Comparison of ENCODE assay signal across 11 mouse cellular contexts in genomic region chr5:124036836-124037235, GRCm38 (mm10). TPM values are rescaled to one million over a fixed set of nuclear protein-coding genes. Genes with fewer than 3 reads are reported as not detected.
DNase-seq lines count a peak whose midpoint lies in the region; ATAC-seq lines count a peak whose summit lies in the region.
"Had no signal": no experiment of that assay in that cellular context is flagged by ENCODE, and none has a peak within 500 bp of the region (broad histone marks: within the 10 kb centered on the region; RNA-seq: fewer than 3 reads in every experiment).

No protein-coding gene starts in this region.

- H3K27me3 ChIP-seq in neural tube, embryonic 12.5 days (replicated peaks) = no peaks in the 10 kb centered on the region
- no peaks in the 10 kb centered on the region for H3K27me3 ChIP-seq in liver, embryonic 11.5 days (replicated peaks; ENCODE audit: control insufficient read depth, insufficient read depth, low read length)
- no peaks in the 10 kb centered on the region for H3K27me3 ChIP-seq in intestine, embryonic 15.5 days (replicated peaks)
- H3K27me3 ChIP-seq: hindbrain, embryonic 15.5 days had no signal

- DNase-seq in CD4-positive, CD25-positive, alpha-beta regulatory T cell, adult 2 months (ENCODE audit: low read depth, low spot score) = peak; percentile 68
- DNase-seq in neural tube, embryonic 10.5 days (ENCODE audit: extremely low spot score, low spot score) = no peak
- DNase-seq in liver, embryonic 11.5 days (ENCODE audit: low spot score) = no peak
- DNase-seq in thymus, postnatal 36 days = peak; percentile 73 to 85
- DNase-seq in kidney, postnatal 36 days = no peak
- DNase-seq: right cerebral cortex, postnatal 25 days had no signal

- H3K4me3 ChIP-seq in neural tube, embryonic 12.5 days = no peak overlapping the region
- no peak overlapping the region for H3K4me3 ChIP-seq in liver, embryonic 11.5 days (ENCODE audit: low read depth, low read length)
- no peak overlapping the region for H3K4me3 ChIP-seq in intestine, embryonic 15.5 days (replicated peaks)
- H3K4me3 ChIP-seq: hindbrain, embryonic 15.5 days had no signal

- no peaks in the 10 kb centered on the region for H3K36me3 ChIP-seq in neural tube, embryonic 12.5 days
- H3K36me3 ChIP-seq in liver, embryonic 11.5 days (ENCODE audit: control insufficient read depth, insufficient read depth, low read length) = no peaks in the 10 kb centered on the region
- no peaks in the 10 kb centered on the region for H3K36me3 ChIP-seq in intestine, embryonic 15.5 days
- H3K36me3 ChIP-seq: hindbrain, embryonic 15.5 days had no signal

- H3K27ac ChIP-seq in neural tube, embryonic 12.5 days = 0 out of 2 replicates have a peak overlapping the region, but pooled peaks have one; percentile 4
- H3K27ac ChIP-seq in liver, embryonic 11.5 days (ENCODE audit: low read depth, low read length) = no peak overlapping the region
- no peak overlapping the region for H3K27ac ChIP-seq in intestine, embryonic 15.5 days
- H3K27ac ChIP-seq: hindbrain, embryonic 15.5 days; macrophage had no signal

- WGBS in neural tube, embryonic 12.5 days = 49% methylated on average over 5 of the region's 5 CpGs
- WGBS in liver, embryonic 11.5 days = 55% methylated on average over 5 of the region's 5 CpGs
- 78% methylated on average over 5 of the region's 5 CpGs for WGBS in intestine, embryonic 15.5 days

- H3K4me2 ChIP-seq in neural tube, embryonic 12.5 days (replicated peaks) = no peak overlapping the region
- H3K4me2 ChIP-seq in liver, embryonic 11.5 days = no peak overlapping the region
- no peak overlapping the region for H3K4me2 ChIP-seq in intestine, embryonic 15.5 days (replicated peaks)
- H3K4me2 ChIP-seq: hindbrain, embryonic 15.5 days had no signal

- no peaks in the 10 kb centered on the region for H3K9me3 ChIP-seq in neural tube, embryonic 12.5 days
- no peaks in the 10 kb centered on the region for H3K9me3 ChIP-seq in liver, embryonic 11.5 days (ENCODE audit: control insufficient read depth, low read length)
- H3K9me3 ChIP-seq in intestine, embryonic 15.5 days = no peaks in the 10 kb centered on the region
- H3K9me3 ChIP-seq: hindbrain, embryonic 15.5 days had no signal

- H3K9ac ChIP-seq in neural tube, embryonic 12.5 days = no peak overlapping the region
- H3K9ac ChIP-seq in liver, embryonic 11.5 days (ENCODE audit: low read depth, low read length) = no peak overlapping the region
- H3K9ac ChIP-seq in intestine, embryonic 15.5 days = no peak overlapping the region
- H3K9ac ChIP-seq: hindbrain, embryonic 15.5 days had no signal

- peaks cover 11% of the 10 kb centered on the region for H3K4me1 ChIP-seq in neural tube, embryonic 12.5 days
- peaks cover 20% of the 10 kb centered on the region for H3K4me1 ChIP-seq in liver, embryonic 11.5 days (replicated peaks; ENCODE audit: control insufficient read depth, insufficient read depth, low read length)
- H3K4me1 ChIP-seq in intestine, embryonic 15.5 days (replicated peaks) = no peaks in the 10 kb centered on the region
- H3K4me1 ChIP-seq: hindbrain, embryonic 15.5 days had no signal

- no peak for ATAC-seq in CD4-positive, CD25-positive, alpha-beta regulatory T cell, adult 4 months
- no peak for ATAC-seq in neural tube, embryonic 12.5 days (ENCODE audit: low FRiP score, low read depth)
- ATAC-seq in liver, embryonic 11.5 days (replicated peaks; ENCODE audit: low FRiP score) = peak; percentile 64; the same call in 1 of the 2 replicates
- no peak for ATAC-seq in intestine, embryonic 15.5 days

RNA-seq across cellular contexts. Expression of gene Vps37b, which starts 4.8 kb away (rescaled TPM):
- polyA plus RNA-seq in CD4-positive, CD25-positive, alpha-beta regulatory T cell, adult 4 months (2017; shearing (Covaris generic)) = 10 to 100 TPM; 17.8 to 22.1 TPM
- 70.9 and 71.2 TPM in 2 replicates for polyA plus RNA-seq in neural tube, embryonic 12.5 days (2016; fragmentation: Nextera tagmentation; extraction: Ambion mirVana)
- polyA plus RNA-seq in liver, embryonic 11.5 days (2014; fragmentation: Nextera tagmentation; extraction: Ambion mirVana) = 31.3 TPM in 2 replicates
- 28.2 and 28.8 TPM in 2 replicates for polyA plus RNA-seq in intestine, embryonic 15.5 days (2015; fragmentation: Nextera tagmentation; extraction: Ambion mirVana)

RNA-seq across cellular contexts. Expression of gene Abcb9, which starts 58.8 kb away (rescaled TPM):
- 10 to 100 TPM; 16.1 to 16.6 TPM for polyA plus RNA-seq in CD4-positive, CD25-positive, alpha-beta regulatory T cell, adult 4 months (2017; shearing (Covaris generic))
- polyA plus RNA-seq in neural tube, embryonic 12.5 days (2016; fragmentation: Nextera tagmentation; extraction: Ambion mirVana) = 4.1 and 4.7 TPM in 2 replicates
- 4.1 and 4.8 TPM in 2 replicates for polyA plus RNA-seq in liver, embryonic 11.5 days (2014; fragmentation: Nextera tagmentation; extraction: Ambion mirVana)
- 2.3 and 2.5 TPM in 2 replicates for polyA plus RNA-seq in intestine, embryonic 15.5 days (2015; fragmentation: Nextera tagmentation; extraction: Ambion mirVana)

Comparison
In these comparisons a context has a peak if more than half of its experiments do, and no peak if none do; other contexts are left out.
1. DNase-seq: peak in CD4-positive, CD25-positive, alpha-beta regulatory T cell, adult 2 months (single experiment) and thymus, postnatal 36 days (2 of 2); none in neural tube, embryonic 10.5 days (single experiment), liver, embryonic 11.5 days (single experiment) and kidney, postnatal 36 days (0 of 2).